Mouse (Mus musculus) ES-E14 (cell line): ENCODE results near the gene Kitl.

Experiments used
- CHD2 ChIP-seq: IDR thresholded peaks from 2 replicates; pipeline ENCODE4 v1.6.1; 2014; ENCODE audit warnings: mild to moderate bottlenecking, low read depth, low read length, inconsistent platforms
- ZNF384 ChIP-seq: IDR thresholded peaks from 2 replicates; pipeline ENCODE4 v1.6.1; 2012; ENCODE audit warnings: low read depth, low read length, inconsistent platforms

DNA sequence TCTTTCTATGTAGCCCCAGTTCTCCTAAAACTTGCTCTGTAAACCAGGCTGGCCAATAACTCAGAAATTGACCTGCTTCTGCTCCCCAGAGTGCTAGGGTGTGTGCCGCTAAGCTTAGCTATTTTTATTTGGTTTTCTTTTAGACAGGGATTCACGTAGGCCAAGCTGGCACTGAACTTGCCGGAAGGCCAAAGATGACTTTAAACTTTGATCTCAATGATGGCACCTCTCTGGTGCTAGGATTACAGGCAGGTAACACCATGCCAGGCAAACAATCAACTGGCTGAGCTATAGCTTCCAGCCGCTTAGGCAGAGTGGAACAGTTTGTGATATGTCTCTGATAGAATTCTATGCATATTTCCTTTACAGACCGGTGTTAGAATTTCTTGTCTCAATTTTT lies 33.5 kb upstream of the Kitl start:
- no peak for TF ChIP-seq ZNF384
- no peak for TF ChIP-seq CHD2
